Mouse (Mus musculus): Measurements from ENCODE around the gene Calr.
A peak's percentile ranks its signal among the peaks of the same experiment; 100 is the strongest.

DNA sequence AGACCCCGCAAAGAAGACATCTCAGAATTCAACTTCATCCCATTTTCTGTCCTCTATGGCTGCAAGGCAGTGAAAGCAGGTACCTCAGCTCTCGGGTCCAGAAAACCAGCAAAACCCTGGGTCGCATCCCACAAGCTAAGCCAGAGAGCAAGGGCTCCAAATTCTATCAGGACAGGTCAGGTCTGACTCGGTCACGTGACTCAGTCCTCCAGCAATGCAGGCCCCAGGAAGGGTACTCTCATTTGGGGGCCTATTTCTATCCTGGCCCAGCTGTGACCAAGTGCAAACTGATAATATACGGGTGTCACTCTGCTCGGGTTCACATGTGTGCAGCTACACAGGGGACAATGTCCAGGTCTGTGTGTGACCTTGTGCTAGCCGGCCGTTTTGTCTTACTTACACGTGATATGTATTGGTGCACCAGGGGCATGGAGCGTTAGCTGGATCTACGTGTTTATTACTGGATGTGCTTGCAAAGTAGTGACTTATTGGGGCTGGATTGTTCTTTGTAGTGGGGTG lies 54.2 kb downstream of the Calr start:
- TF ChIP-seq CTCF (IDR thresholded peaks at IDR 0.05; ENCODE audit: control insufficient read depth, insufficient read depth, insufficient read length) (no peak), MAX (IDR thresholded peaks at IDR 0.05) (no peak), FOSL1 (IDR thresholded peaks at IDR 0.05; ENCODE audit: insufficient read depth, low read length, poor library complexity, severe bottlenecking) (no peak), USF1 (IDR thresholded peaks at IDR 0.05; ENCODE audit: low read depth) (peak; percentile 89), MYOD1 (IDR thresholded peaks at IDR 0.05; ENCODE audit: control insufficient read depth, insufficient read length, low read depth) (no peak)

Data from C2C12 (cell line).